Mouse (Mus musculus) heart, adult 11 months (tissue): ENCODE data around the gene Rer1.
"Not testable (repeated sequence)": the region's sequence is repeated elsewhere in the genome, so short reads cannot be mapped to it uniquely, and the experiment has no call there.

Source experiments
- DNase-seq: peaks from one replicate; pipeline ENCODE4 v3.0.0; 2022

The Rer1 gene

DNA sequence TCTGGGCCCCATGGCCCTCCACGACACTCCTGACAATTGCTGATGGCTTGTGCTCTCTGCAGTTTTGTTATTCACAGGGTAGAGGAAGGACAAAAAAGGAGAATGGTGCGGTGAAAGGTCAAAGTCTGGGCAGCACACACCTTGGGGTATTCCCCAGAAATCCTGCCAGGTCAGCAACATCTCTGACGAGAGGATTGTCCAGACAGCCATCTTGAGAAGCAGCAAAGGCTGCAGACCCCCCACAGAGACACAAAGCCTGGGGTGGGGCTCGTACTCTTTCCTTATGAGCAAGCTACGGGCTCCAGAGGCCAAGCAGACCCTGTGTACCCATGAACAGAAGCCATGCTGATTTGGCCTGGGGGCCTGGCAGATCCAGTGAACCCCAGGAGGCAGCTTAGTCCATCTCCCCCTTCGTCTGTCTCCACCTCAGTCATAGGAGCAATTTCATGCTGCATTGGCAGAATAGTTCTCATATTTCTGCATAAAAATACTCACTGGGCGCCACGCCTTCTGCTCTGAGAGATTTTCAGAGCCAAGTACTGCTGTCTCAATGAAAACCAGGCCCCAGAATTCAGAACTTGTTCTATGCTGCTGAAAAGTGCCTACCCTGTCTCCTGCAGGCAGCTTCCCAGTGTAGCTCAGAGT lies 27.7 kb upstream of the Rer1 start:
- DNase-seq, result no peak

- no peak for DNase-seq
Measured at GRCm38 (mm10) chr4:155109471-155109870, 23.3 kb upstream of the Rer1 start.

DNA sequence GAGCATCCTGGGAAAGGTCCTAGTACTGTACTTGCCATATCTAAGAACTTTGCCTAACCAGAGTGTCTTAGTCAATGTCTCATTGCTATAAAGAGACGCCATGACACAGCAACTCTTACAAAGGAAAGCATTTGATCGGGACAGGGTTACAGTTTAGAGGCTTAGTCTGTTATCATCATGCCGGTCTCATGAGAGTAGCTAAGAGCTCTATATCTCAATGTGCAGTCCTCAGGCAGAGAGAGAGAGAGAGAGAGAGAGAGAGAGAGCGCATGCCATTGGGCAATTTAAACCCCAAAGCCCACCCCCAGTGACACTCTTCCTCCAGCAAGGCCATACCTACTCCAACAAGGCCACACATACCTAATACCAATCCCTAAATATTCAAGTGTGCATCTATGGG lies 21.7 kb upstream of the Rer1 start:
- no peak for DNase-seq

DNA sequence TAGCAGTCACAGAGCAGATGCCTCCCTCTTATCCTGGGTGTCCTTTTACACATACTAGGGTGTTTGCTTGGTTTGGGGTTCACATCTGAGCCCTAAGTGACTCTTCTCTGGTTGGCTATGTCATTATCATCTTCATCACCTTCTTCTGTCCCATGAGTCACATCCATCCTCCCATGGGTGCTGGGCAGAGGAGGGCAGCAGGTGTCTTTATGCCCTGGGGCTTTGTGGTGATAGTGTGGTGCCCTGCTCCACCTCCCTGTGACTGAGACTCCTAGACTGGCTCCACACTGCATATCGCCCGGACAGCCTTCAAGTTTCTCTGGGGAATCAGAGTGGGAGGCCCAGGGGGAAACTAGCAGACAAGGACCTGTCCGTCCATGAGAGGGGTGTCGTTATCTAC lies 12.4 kb upstream of the Rer1 start:
- DNase-seq, result peak; percentile 76

- peak; percentile 88 for DNase-seq
Measured at GRCm38 (mm10) chr4:155097452-155097851, 11.3 kb upstream of the Rer1 start.

GRCm38 (mm10) chr4:155095967-155096366 lies 9.8 kb upstream of the Rer1 start:
- peak; percentile 90 for DNase-seq

- DNase-seq, result peak; percentile 98
Measured at GRCm38 (mm10) chr4:155095238-155095900, 9.2 kb upstream of the Rer1 start.

DNA sequence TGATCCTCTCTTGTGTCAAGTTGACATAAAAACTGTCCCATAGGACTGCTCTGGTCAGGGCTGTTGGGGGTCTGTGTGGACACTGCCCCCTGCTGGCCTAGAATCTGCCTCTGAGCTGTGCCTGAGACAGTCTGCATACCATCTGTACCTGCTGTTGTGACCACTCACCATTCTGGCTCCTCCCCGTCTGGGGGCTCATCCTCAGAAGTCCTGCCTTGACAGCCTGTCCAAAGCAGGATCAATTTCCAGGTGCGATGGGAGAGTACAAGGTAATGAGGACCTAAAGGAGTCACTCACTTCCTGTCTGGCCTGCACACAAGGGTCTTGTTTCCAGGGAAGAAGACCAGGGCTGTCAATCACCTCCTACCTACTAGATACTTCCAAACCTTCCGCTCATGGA lies 8.4 kb upstream of the Rer1 start:
- DNase-seq, result peak; percentile 94

- DNase-seq, result peak; percentile 87
Measured at GRCm38 (mm10) chr4:155093431-155094149, 7.4 kb upstream of the Rer1 start.

GRCm38 (mm10) chr4:155092718-155093430 lies 6.7 kb upstream of the Rer1 start:
- DNase-seq, result peak; percentile 85

DNA sequence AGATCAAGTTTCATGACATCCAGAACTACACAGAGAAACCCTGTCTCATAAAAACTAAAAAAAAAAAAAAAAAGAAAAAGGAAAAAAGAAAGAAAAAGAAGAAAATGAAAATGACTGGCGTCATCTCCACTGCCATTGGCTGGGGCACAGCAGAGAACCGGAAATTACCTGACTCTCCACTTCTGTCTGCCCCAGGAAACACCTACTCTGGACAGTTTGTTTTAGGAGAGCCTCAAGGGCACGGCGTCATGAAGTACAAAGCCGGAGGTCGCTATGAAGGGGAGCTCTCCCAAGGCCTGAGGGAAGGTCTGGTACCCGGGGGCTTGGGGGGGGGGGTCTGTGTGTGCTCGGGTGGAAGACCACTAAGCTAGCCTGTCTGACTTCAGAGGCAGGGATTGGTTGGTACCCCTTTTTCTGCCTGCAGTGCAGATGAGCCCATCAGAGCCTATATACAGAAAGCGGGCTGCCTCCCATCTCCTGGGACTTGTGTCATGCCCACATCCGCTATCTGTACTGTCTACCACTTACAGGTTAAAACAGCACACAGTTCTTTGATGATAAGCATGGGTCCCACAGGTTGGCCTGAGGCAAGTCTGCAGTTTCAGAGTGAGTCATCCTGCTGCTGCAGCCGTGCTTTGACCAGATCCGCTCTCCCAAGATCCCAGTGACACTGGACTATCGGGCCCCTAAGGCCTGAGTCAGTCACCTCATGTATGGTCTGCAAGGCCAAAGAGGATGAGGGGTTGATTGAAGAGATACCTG lies 4.7 kb upstream of the Rer1 start:
- peak; percentile 86 for DNase-seq

- DNase-seq, result peak; percentile 81
Measured at GRCm38 (mm10) chr4:155090147-155090546, 4.0 kb upstream of the Rer1 start.

DNA sequence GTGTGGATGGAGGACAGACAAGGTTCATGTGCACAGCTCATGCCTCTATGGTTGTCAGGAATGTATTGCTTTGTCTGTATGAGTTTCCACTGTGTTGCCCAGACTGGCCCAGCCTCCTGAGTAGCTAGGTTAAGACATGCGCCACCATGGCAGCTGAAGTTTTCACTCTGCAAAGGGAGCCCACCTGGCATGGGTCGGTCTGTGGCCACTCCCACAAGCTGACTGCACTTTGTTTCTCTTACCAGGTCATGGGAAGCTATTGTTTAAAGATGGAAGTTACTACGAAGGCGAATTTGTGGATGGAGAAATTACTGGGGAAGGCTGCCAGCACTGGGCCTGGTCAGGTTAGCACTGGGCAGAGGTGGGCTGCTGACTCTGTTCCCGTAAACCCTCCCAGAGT lies 3.1 kb upstream of the Rer1 start:
- peak; percentile 91 for DNase-seq

GRCm38 (mm10) chr4:155085206-155086107 lies 725 bp downstream of the Rer1 start:
- peak; percentile 86 for DNase-seq

DNA sequence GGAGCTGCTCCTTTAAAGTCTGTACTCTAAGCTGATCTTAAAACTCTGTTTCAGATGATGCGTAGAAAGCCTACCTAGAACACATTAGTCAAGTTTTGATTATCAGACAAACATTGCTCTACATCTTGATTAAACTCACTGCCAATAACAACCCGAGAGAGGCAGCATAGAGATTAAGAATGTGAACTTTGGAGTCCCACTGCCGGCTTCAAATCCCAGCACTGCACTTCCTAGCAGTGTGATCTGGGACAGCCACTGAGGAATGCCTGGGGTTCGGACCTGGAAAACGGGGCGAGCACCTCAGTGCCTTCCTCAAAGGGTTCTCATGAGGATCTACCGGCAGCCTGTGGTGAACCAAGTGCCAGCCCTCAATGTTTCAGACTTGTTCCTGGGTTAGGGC lies 1.8 kb downstream of the Rer1 start:
- no peak for DNase-seq

- DNase-seq, result no peak
Measured at GRCm38 (mm10) chr4:155083553-155083952, 2.6 kb downstream of the Rer1 start.

DNA sequence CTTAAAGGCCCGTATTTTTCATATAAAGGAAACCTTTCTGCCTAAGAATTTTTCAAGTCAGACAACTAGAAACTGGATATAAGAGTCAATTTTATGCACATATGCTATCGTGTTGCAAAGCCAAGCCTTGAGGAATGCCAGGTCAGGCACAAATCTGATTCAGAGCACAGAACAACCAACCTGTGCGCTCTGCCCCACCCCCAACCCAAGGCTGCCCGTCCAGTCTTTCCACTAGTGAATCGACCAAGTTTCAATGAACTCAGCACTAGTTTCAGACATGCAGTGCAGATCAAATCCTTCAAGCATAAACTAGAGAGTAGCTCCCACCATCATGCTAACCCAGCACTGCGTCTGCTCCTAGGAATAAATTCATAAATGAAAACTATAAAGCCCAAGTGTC lies 6.5 kb downstream of the Rer1 start:
- no peak for DNase-seq

- not testable (repeated sequence) for DNase-seq
Measured at GRCm38 (mm10) chr4:155078808-155079207, 7.4 kb downstream of the Rer1 start.

GRCm38 (mm10) chr4:155076677-155077076 lies 9.5 kb downstream of the Rer1 start:
- DNase-seq, result no peak

DNA sequence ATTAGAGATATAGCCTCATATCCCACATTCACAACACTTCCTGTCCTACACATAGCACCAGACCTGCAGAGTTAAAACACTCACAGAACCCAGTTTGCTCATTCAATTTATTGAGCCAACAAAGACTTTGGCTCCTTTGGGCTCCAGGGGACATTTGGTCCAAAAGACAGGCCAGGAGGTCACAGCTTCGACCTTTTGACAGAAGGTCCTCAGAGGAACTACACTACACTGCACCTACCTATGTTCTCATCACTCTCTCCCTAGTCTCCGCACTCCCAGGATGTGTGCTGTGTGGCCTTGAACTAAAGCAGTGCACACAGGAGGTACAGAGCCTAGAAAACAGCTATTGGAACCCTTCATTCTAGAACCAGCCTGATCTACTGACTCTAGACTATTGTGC lies 10.4 kb downstream of the Rer1 start:
- DNase-seq, result no peak

- no peak for DNase-seq
Measured at GRCm38 (mm10) chr4:155075137-155075536, 11.0 kb downstream of the Rer1 start.

- no peak for DNase-seq
Measured at GRCm38 (mm10) chr4:155074418-155074817, 11.8 kb downstream of the Rer1 start.
